Mouse (Mus musculus) ovary, adult 2 months (tissue): ENCODE data around the gene Zfp946. TPM values are rescaled to one million over a fixed set of nuclear protein-coding genes. Genes with fewer than 3 reads are reported as not detected.

Experiments
- polyA plus RNA-seq: library from polyadenylated mRNA; depleted of rRNA; stranded (reverse); fragments of >200 nt; gene quantifications from 2 replicates; pipeline ENCODE4 v1.2.3, GENCODE M21; 2012; rRNA removed

Zfp946 gene
- 0.68 and 1.5 TPM in 2 replicates for polyA plus RNA-seq

GRCm38 (mm10) chr17:22423952-22424617, at the start of gene Zfp946:
Gene Zfp946, plus strand, starts transcription at chr17:22424222.

Other genes starting within 250 kb of the Zfp946 start
- 0.06 and 0.07 TPM in 2 replicates for gene Zfp994, start 198.6 kb upstream of the Zfp946 start, polyA plus RNA-seq
- gene CT030661.1, start 109.4 kb upstream of the Zfp946 start, polyA plus RNA-seq = 0.35 and 0.36 TPM in 2 replicates
- gene Zfp944, start 62.8 kb upstream of the Zfp946 start, polyA plus RNA-seq = 2.2 and 3.1 TPM in 2 replicates
- gene Zfp758, start 62.8 kb upstream of the Zfp946 start, polyA plus RNA-seq = 0.24 and 0.37 TPM in 2 replicates
- gene Vmn2r111, start 149.3 kb downstream of the Zfp946 start, polyA plus RNA-seq = not detected in 2 replicates
- not detected in 2 replicates for gene Vmn2r112, start 176.7 kb downstream of the Zfp946 start, polyA plus RNA-seq